Mouse (Mus musculus) small intestine, adult 2 months (tissue): ENCODE measurements around the gene Zbed4. TPM values are rescaled to one million over a fixed set of nuclear protein-coding genes. Genes with fewer than 3 reads are reported as not detected.

Experiments used
- H3K27ac ChIP-seq: fragments of 200-500 bp; 2 replicates; pipeline ENCODE4 v1.5.1; 2012; ENCODE audit warnings: low read depth, low read length, control low read depth, inconsistent platforms; ENCODE audit not compliant: insufficient read depth
- H3K27me3 ChIP-seq: fragments of 200-500 bp; 2 replicates; pipeline ENCODE4 v1.6.1; 2012; ENCODE audit warnings: mild to moderate bottlenecking, moderate library complexity, low read length, inconsistent platforms; ENCODE audit not compliant: control insufficient read depth, insufficient read depth
- H3K36me3 ChIP-seq: fragments of 200-500 bp; 2 replicates; pipeline ENCODE4 v1.6.1; 2012; ENCODE audit warnings: mild to moderate bottlenecking, low read length, control low read depth, inconsistent platforms; ENCODE audit not compliant: control insufficient read depth, insufficient read depth
- H3K4me1 ChIP-seq: fragments of 200-500 bp; 2 replicates; pipeline ENCODE4 v1.6.1; 2012; ENCODE audit warnings: low read length, inconsistent platforms, mixed read lengths; ENCODE audit not compliant: control insufficient read depth, insufficient read depth, insufficient read length
- H3K4me3 ChIP-seq: fragments of 200-500 bp; 2 replicates; pipeline ENCODE4 v1.5.1; 2012; ENCODE audit warnings: low read depth, mild to moderate bottlenecking, control low read depth, inconsistent platforms, low read length, moderate library complexity
- CTCF ChIP-seq: fragments of 200-500 bp; IDR thresholded peaks from 2 replicates; pipeline ENCODE4 v1.5.1; 2012; ENCODE audit warnings: low read depth, mild to moderate bottlenecking, control low read depth, inconsistent platforms, low read length, moderate library complexity, mixed read lengths; ENCODE audit not compliant: insufficient replicate concordance, insufficient read length; ENCODE audit errors: extremely low read depth
- POLR2A ChIP-seq: fragments of 200-500 bp; IDR thresholded peaks from 2 replicates; pipeline ENCODE4 v1.6.1; 2012; ENCODE audit warnings: low read depth, mild to moderate bottlenecking, control low read depth, inconsistent platforms, low read length, moderate library complexity
- WGBS: fragments of 180-500 bp; shearing (Covaris S2); methylation state at CpG from one replicate; pipeline ENCODE4 v1.1.7; 2018; 5-methylcytosine and 5-hydroxymethylcytosine counted together
- polyA plus RNA-seq: library from polyadenylated mRNA; depleted of rRNA; stranded (reverse); fragments of >200 nt; gene quantifications from 2 replicates; pipeline ENCODE4 v1.2.3, GENCODE M21; 2012

Gene Zbed4
- polyA plus RNA-seq, 1 experiment: 3.9 TPM

DNA sequence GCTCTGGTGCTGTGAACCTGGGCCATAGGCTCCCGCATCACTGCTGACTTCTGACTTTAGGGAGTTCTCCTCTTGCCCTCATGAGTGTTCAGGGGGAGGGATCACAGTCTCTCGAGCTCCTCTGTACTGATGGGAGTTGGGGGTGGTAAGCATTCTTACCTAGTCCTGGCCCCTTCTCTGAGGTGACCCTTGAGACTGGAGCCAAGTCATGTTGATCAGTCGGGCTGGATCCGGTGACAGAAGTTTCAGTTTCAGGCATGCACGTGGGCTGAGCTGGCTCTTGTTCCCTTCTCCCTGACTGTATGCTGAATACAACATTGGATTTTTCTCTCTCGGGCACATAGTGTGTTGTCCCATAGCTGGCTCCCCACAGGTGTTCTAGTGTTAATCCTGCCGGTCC, 69.9 kb downstream of the Zbed4 start:
- Histone ChIP-seq H3K4me3 (peak overlapping the region; percentile 5; the same call in 1 of the 2 replicates), H3K27ac (no peak overlapping the region), H3K4me1 (peaks cover 17% of the 10 kb centered on the region; the same call in 1 of the 2 replicates), H3K27me3 (no peaks in the 10 kb centered on the region), H3K36me3 (peaks cover 41% of the 10 kb centered on the region)
- TF ChIP-seq CTCF: no peak
- 53% methylated on average over 7 of the region's 7 CpGs for WGBS

DNA sequence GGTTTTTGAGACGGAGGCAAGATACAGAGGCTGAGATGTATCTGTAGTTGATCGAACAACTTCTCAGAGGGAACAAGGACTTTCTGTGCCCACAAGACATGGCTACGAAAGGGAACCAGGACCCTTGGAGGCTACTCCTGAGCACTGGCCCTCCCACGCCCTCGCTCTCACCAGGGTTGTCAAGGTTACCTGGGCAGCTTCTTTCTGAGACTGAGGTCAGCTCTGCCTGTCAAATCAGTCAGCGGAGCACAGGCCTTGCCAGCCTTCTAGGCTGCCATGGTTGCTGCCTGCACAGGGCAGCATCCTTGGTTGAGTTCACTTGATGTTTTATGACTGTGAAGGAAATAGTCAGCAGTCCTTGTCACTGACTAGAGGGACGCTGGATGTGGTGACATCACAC, 71.1 kb downstream of the Zbed4 start:
- WGBS: 87% methylated on average over 7 of the region's 7 CpGs
- H3K36me3 ChIP-seq: peaks cover 44% of the 10 kb centered on the region
- TF ChIP-seq CTCF (no peak), POLR2A (no peak)
- no peak overlapping the region for H3K27ac ChIP-seq
- H3K4me3 ChIP-seq: no peak overlapping the region
- peaks cover 17% of the 10 kb centered on the region; the same call in 1 of the 2 replicates for H3K4me1 ChIP-seq
- H3K27me3 ChIP-seq: no peaks in the 10 kb centered on the region

DNA sequence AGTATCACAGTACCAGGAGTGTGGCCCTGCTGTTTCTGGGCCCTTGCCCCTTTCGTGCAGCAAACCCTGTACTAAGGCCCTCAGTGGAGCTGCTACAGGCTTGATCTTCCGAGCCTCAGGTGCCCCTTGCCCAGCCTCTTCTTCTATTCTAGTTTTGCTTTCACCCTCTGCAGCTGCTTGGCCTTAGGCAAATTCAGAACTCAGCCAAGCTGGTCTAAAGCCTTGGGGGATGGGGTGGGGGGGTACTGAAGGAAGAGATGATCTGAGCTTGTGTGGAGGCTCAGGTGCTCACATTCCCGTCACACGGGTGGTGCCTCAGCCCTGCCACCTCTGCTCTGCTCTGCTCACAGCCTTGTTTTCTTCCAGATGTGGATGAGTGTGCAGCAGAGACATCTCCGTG, 71.9 kb downstream of the Zbed4 start:
- WGBS: 92% methylated on average over 5 of the region's 5 CpGs

GRCm38 (mm10) chr15:88827466-88827865, 76.0 kb downstream of the Zbed4 start:
- WGBS: 89% methylated on average over 6 of the region's 6 CpGs
- Histone ChIP-seq H3K27me3 (no peaks in the 10 kb centered on the region), H3K36me3 (peaks cover 37% of the 10 kb centered on the region), H3K4me1 (peaks cover 11% of the 10 kb centered on the region; the same call in 1 of the 2 replicates), H3K27ac (no peak overlapping the region), H3K4me3 (no peak overlapping the region)
- TF ChIP-seq CTCF (0 out of 2 replicates have a peak, but pooled peaks have one; percentile 6), POLR2A (no peak)

More for the DNA sequence above, 71.9 kb downstream of the Zbed4 start:
- no peaks in the 10 kb centered on the region for H3K27me3 ChIP-seq
- H3K36me3 ChIP-seq: peaks cover 44% of the 10 kb centered on the region
- TF ChIP-seq POLR2A (no peak), CTCF (no peak)
- peaks cover 17% of the 10 kb centered on the region; the same call in 1 of the 2 replicates for H3K4me1 ChIP-seq
- no peak overlapping the region for H3K27ac ChIP-seq
- H3K4me3 ChIP-seq: no peak overlapping the region

DNA sequence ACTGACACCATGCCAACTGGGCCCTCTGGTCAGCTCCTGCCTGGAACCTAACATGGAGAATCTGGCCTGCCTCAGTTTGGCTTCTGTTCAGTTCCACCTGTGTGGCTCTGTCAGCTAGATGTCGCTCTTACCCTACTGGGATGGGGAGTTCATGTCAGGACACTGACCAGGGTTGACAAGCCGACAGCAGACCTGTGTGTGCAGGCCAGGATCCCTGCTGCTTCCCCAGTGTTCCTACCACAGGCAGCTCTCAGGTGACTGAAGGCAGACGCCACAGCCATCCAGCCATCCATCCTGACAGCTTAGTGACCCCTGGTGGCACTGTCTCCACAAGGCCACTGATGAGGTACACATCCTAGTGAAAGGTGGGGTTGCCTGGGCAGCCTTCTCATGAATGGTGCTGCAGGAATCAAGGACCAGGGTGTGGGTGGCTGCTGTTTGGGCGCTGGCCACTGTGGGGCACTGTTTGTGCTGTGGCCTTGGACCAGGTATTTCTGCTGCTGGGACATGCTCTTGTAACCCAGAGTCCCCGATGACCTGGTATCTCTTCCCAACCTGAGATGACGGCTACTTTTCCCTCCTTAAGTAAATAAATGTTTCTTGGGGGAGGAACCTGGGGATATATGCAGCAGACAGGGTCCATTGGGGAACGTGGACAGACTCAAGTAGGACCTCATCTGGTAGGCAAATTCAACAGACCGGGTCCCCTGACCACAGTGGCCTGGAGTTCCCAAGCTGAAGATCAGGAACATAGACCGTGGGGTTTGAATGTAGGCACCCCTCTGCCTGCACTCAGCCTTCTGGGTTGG, 76.7 kb downstream of the Zbed4 start:
- H3K4me1 ChIP-seq: peaks cover 14% of the 10 kb centered on the region; the same call in 1 of the 2 replicates
- H3K36me3 ChIP-seq: peaks cover 30% of the 10 kb centered on the region
- no peak overlapping the region for H3K4me3 ChIP-seq
- no peaks in the 10 kb centered on the region for H3K27me3 ChIP-seq
- TF ChIP-seq POLR2A (no peak), CTCF (no peak)
- WGBS: 17% methylated on average over 9 of the region's 9 CpGs
- no peak overlapping the region for H3K27ac ChIP-seq

DNA sequence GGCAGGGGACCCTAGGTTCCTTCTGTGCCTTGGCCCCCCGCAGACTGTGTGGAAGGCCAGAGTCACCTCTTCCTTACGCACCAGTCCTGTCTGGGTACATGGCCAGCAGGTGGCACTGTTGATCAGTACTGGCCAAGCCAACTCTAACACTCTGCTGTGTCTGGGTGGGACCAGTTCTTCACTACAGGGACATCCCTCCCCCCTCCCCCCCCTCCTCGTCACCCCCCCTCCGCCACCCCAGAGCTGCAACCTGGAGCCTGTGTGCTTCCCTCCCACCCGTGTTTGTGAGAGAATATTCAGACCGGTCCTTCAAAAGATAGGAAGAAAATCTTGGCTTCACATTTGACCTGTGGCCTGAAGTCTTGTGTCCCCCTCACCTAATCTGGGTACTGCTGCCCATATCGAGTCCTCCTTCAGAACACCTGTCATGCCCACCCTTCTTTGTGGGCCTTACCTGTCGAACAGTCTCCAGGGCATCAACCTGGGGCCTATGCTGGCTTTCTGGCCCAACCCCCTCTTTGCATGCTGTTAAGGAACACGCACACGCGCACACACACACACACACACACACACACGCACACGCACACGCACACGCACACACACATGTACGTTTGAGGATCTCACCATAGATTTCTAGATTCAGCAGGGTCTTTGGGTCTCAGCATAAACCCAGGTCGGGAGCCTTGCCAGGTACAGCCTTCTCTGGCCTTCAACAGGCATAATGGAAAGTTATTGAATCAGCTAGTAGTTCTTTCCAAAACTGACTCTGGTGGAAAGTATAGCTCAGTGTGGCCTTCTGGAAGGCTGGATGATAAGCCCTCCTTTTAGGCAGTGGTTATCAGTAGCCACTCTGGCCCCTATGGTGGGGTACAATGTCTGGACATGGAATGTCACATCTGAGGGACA, 77.6 kb downstream of the Zbed4 start:
- TF ChIP-seq POLR2A (no peak), CTCF (peak; percentile 82; the same call in 1 of the 2 replicates)
- H3K27me3 ChIP-seq: no peaks in the 10 kb centered on the region
- 55% methylated on average over 17 of the region's 17 CpGs for WGBS
- H3K4me1 ChIP-seq: peaks cover 14% of the 10 kb centered on the region; the same call in 1 of the 2 replicates
- H3K4me3 ChIP-seq: no peak overlapping the region
- no peak overlapping the region for H3K27ac ChIP-seq
- H3K36me3 ChIP-seq: peaks cover 22% of the 10 kb centered on the region

- peaks cover 14% of the 10 kb centered on the region for H3K36me3 ChIP-seq
- peaks cover 14% of the 10 kb centered on the region; the same call in 1 of the 2 replicates for H3K4me1 ChIP-seq
- no peaks in the 10 kb centered on the region for H3K27me3 ChIP-seq
- no peak for TF ChIP-seq POLR2A
- no peak for TF ChIP-seq CTCF
- H3K4me3 ChIP-seq: no peak overlapping the region
- WGBS: 84% methylated on average over 6 of the region's 6 CpGs
- H3K27ac ChIP-seq: no peak overlapping the region
Observed at GRCm38 (mm10) chr15:88829791-88830440, 78.5 kb downstream of the Zbed4 start.
